Mouse (Mus musculus): ENCODE data around the gene Vgll3. TPM values are rescaled to one million over a fixed set of nuclear protein-coding genes. Genes with fewer than 3 reads are reported as not detected.

Vgll3 gene
- total and polyA plus RNA-seq, 2 experiments from 2014 or later, result 0.73 to 1.8 TPM

GRCm38 (mm10) chr16:65823721-65824120, 8.7 kb downstream of the Vgll3 start:
- Histone ChIP-seq H3K4me1 (ENCODE audit: insufficient read depth, low read length) (no peaks in the 10 kb centered on the region), H3K9ac (replicated peaks; ENCODE audit: low read length, poor library complexity, severe bottlenecking) (no peak overlapping the region), H3K4me2 (ENCODE audit: low read depth, low read length, poor library complexity, severe bottlenecking) (no peak overlapping the region), H3K9me3 (ENCODE audit: low read length) (no peaks in the 10 kb centered on the region), H3K4me3 (ENCODE audit: low read depth, low read length) (no peak overlapping the region), H3K36me3 (ENCODE audit: insufficient read depth, low read length) (no peaks in the 10 kb centered on the region), H3K27me3 (ENCODE audit: insufficient read depth, low read length) (no peaks in the 10 kb centered on the region), H3K27ac (ENCODE audit: low read depth, low read length) (no peak overlapping the region)
- 83% methylated on average over 6 of the region's 6 CpGs for WGBS
- ATAC-seq (ENCODE audit: low FRiP score) (no peak), DNase-seq (ENCODE audit: low spot score) (no peak)
- no peak for TF ChIP-seq CTCF (IDR thresholded peaks at IDR 0.05)

- no peak overlapping the region for H3K4me3 ChIP-seq (ENCODE audit: low read depth, low read length)
- no peaks in the 10 kb centered on the region for H3K36me3 ChIP-seq (ENCODE audit: insufficient read depth, low read length)
- H3K27me3 ChIP-seq (ENCODE audit: insufficient read depth, low read length), result no peaks in the 10 kb centered on the region
- ATAC-seq (ENCODE audit: low FRiP score) (no peak), DNase-seq (ENCODE audit: low spot score) (no peak)
- H3K4me1 ChIP-seq (ENCODE audit: insufficient read depth, low read length), result no peaks in the 10 kb centered on the region
- 83% methylated on average over 9 of the region's 9 CpGs for WGBS
- no peak overlapping the region for H3K4me2 ChIP-seq (ENCODE audit: low read depth, low read length, poor library complexity, severe bottlenecking)
- no peaks in the 10 kb centered on the region for H3K9me3 ChIP-seq (ENCODE audit: low read length)
- no peak overlapping the region for H3K9ac ChIP-seq (replicated peaks; ENCODE audit: low read length, poor library complexity, severe bottlenecking)
- no peak overlapping the region for H3K27ac ChIP-seq (ENCODE audit: low read depth, low read length)
- TF ChIP-seq CTCF (IDR thresholded peaks at IDR 0.05), result no peak
These were observed 13.1 kb downstream of the Vgll3 start for GRCm38 (mm10) chr16:65828141-65828565.

GRCm38 (mm10) chr16:65829096-65829495, 14.0 kb downstream of the Vgll3 start:
- 99% methylated on average over 6 of the region's 6 CpGs for WGBS
- Histone ChIP-seq H3K36me3 (ENCODE audit: insufficient read depth, low read length) (no peaks in the 10 kb centered on the region), H3K27me3 (ENCODE audit: insufficient read depth, low read length) (no peaks in the 10 kb centered on the region), H3K9ac (replicated peaks; ENCODE audit: low read length, poor library complexity, severe bottlenecking) (no peak overlapping the region), H3K27ac (ENCODE audit: low read depth, low read length) (no peak overlapping the region), H3K4me1 (ENCODE audit: insufficient read depth, low read length) (no peaks in the 10 kb centered on the region), H3K4me3 (ENCODE audit: low read depth, low read length) (no peak overlapping the region), H3K9me3 (ENCODE audit: low read length) (no peaks in the 10 kb centered on the region), H3K4me2 (ENCODE audit: low read depth, low read length, poor library complexity, severe bottlenecking) (no peak overlapping the region)
- ATAC-seq (ENCODE audit: low FRiP score) (no peak), DNase-seq (ENCODE audit: low spot score) (no peak)
- TF ChIP-seq CTCF (IDR thresholded peaks at IDR 0.05), result no peak

GRCm38 (mm10) chr16:65834721-65835120, 19.7 kb downstream of the Vgll3 start:
- H3K27me3 ChIP-seq (ENCODE audit: insufficient read depth, low read length), result no peaks in the 10 kb centered on the region
- no peak overlapping the region for H3K9ac ChIP-seq (replicated peaks; ENCODE audit: low read length, poor library complexity, severe bottlenecking)
- no peak for TF ChIP-seq CTCF (IDR thresholded peaks at IDR 0.05)
- H3K36me3 ChIP-seq (ENCODE audit: insufficient read depth, low read length), result no peaks in the 10 kb centered on the region
- no peak overlapping the region for H3K4me2 ChIP-seq (ENCODE audit: low read depth, low read length, poor library complexity, severe bottlenecking)
- H3K9me3 ChIP-seq (ENCODE audit: low read length), result no peaks in the 10 kb centered on the region
- no peak overlapping the region for H3K27ac ChIP-seq (ENCODE audit: low read depth, low read length)
- ATAC-seq (ENCODE audit: low FRiP score), result no peak
- no peaks in the 10 kb centered on the region for H3K4me1 ChIP-seq (ENCODE audit: insufficient read depth, low read length)
- WGBS, result 88% methylated on average over 3 of the region's 3 CpGs
- no peak overlapping the region for H3K4me3 ChIP-seq (ENCODE audit: low read depth, low read length)
- DNase-seq (ENCODE audit: low spot score), result no peak

GRCm38 (mm10) chr16:65850126-65850525, 35.1 kb downstream of the Vgll3 start:
- Histone ChIP-seq H3K27me3 (ENCODE audit: insufficient read depth, low read length) (no peaks in the 10 kb centered on the region), H3K27ac (ENCODE audit: low read depth, low read length) (no peak overlapping the region), H3K4me3 (ENCODE audit: low read depth, low read length) (no peak overlapping the region), H3K4me2 (ENCODE audit: low read depth, low read length, poor library complexity, severe bottlenecking) (no peak overlapping the region), H3K9ac (replicated peaks; ENCODE audit: low read length, poor library complexity, severe bottlenecking) (no peak overlapping the region), H3K9me3 (ENCODE audit: low read length) (no peaks in the 10 kb centered on the region), H3K4me1 (ENCODE audit: insufficient read depth, low read length) (no peaks in the 10 kb centered on the region), H3K36me3 (ENCODE audit: insufficient read depth, low read length) (no peaks in the 10 kb centered on the region)
- 68% methylated on average over 1 of the region's 1 CpGs for WGBS
- ATAC-seq (ENCODE audit: low FRiP score) (no peak), DNase-seq (ENCODE audit: low spot score) (no peak)
- TF ChIP-seq CTCF (IDR thresholded peaks at IDR 0.05), result no peak

GRCm38 (mm10) chr16:65864471-65864870, 49.4 kb downstream of the Vgll3 start:
- no peak for DNase-seq (ENCODE audit: low spot score)
- Histone ChIP-seq H3K4me2 (ENCODE audit: low read depth, low read length, poor library complexity, severe bottlenecking) (no peak overlapping the region), H3K9me3 (ENCODE audit: low read length) (no peaks in the 10 kb centered on the region), H3K27ac (ENCODE audit: low read depth, low read length) (no peak overlapping the region), H3K36me3 (ENCODE audit: insufficient read depth, low read length) (no peaks in the 10 kb centered on the region), H3K27me3 (ENCODE audit: insufficient read depth, low read length) (no peaks in the 10 kb centered on the region), H3K4me3 (ENCODE audit: low read depth, low read length) (no peak overlapping the region), H3K9ac (replicated peaks; ENCODE audit: low read length, poor library complexity, severe bottlenecking) (no peak overlapping the region), H3K4me1 (ENCODE audit: insufficient read depth, low read length) (no peaks in the 10 kb centered on the region)
- no peak for ATAC-seq (ENCODE audit: low FRiP score)
- no peak for TF ChIP-seq CTCF (IDR thresholded peaks at IDR 0.05)
- WGBS, result 82% methylated on average over 5 of the region's 5 CpGs

Data from midbrain, postnatal 0 days (tissue).